Mouse (Mus musculus): Measurements from ENCODE around the gene Fn3k.

Gene Fn3k

GRCm38 (mm10) chr11:121434156-121435155, at the start of gene Fn3k:
Gene Fn3k, plus strand, starts transcription at chr11:121434913.
- DNase-seq: peak; percentile 85 to 88

GRCm38 (mm10) chr11:121387750-121388553, 46.8 kb upstream of the Fn3k start, which contains the start of gene Rab40b:
Gene Rab40b, minus strand, starts transcription at chr11:121388251.
- DNase-seq: peak; percentile 91 to 97

GRCm38 (mm10) chr11:121388554-121388945, 46.2 kb upstream of the Fn3k start:
- no peak for DNase-seq

GRCm38 (mm10) chr11:121390793-121391192, 43.9 kb upstream of the Fn3k start:
- DNase-seq: no peak

- DNase-seq: no peak
These were observed 42.3 kb upstream of the Fn3k start for GRCm38 (mm10) chr11:121392405-121392804.

- no peak for DNase-seq
These were observed 27.2 kb upstream of the Fn3k start for GRCm38 (mm10) chr11:121407366-121408155.

- DNase-seq: no peak
These were observed 20.0 kb upstream of the Fn3k start for GRCm38 (mm10) chr11:121414762-121415161.

GRCm38 (mm10) chr11:121415351-121415750, 19.4 kb upstream of the Fn3k start:
- DNase-seq: peak; percentile 31 to 60

GRCm38 (mm10) chr11:121417971-121418370, 16.7 kb upstream of the Fn3k start:
- DNase-seq: no peak

GRCm38 (mm10) chr11:121418932-121419331, 15.8 kb upstream of the Fn3k start:
- no peak for DNase-seq

- no peak for DNase-seq
These were observed 14.3 kb upstream of the Fn3k start for GRCm38 (mm10) chr11:121420379-121420778.

- DNase-seq: peak; percentile 99
These were observed 13.7 kb upstream of the Fn3k start, which contains the start of gene Fn3krp for GRCm38 (mm10) chr11:121420830-121421552. Gene Fn3krp, plus strand, starts transcription at chr11:121421401.

- no peak for DNase-seq
These were observed 13.1 kb upstream of the Fn3k start for GRCm38 (mm10) chr11:121421553-121422173.

- DNase-seq: no peak
These were observed 1.3 kb upstream of the Fn3k start for GRCm38 (mm10) chr11:121433397-121433796.

- no peak for DNase-seq
These were observed 2.5 kb downstream of the Fn3k start for GRCm38 (mm10) chr11:121437236-121437635.

- no peak for DNase-seq
These were observed 5.1 kb downstream of the Fn3k start for GRCm38 (mm10) chr11:121439686-121440292.

- no peak for DNase-seq
These were observed 6.9 kb downstream of the Fn3k start for GRCm38 (mm10) chr11:121441653-121442052.

GRCm38 (mm10) chr11:121442076-121442475, 7.4 kb downstream of the Fn3k start:
- DNase-seq: no peak

- DNase-seq: no peak
These were observed 16.6 kb downstream of the Fn3k start for GRCm38 (mm10) chr11:121451216-121451726.

Data from lung, postnatal 4 days (tissue).